Mouse (Mus musculus) liver, postnatal 0 days (tissue): ENCODE data around the gene Hoxb3.

ENCODE experiments used
- CTCF ChIP-seq: sonication (generic); IDR thresholded peaks from 2 replicates; pipeline ENCODE4 v1.5.1; 2016; ENCODE audit warnings: antibody characterized with exemption, low read depth
- EP300 ChIP-seq: IDR thresholded peaks from 2 replicates; pipeline ENCODE4 v1.6.1; 2016; ENCODE audit warnings: antibody characterized with exemption, low read depth, mild to moderate bottlenecking

DNA sequence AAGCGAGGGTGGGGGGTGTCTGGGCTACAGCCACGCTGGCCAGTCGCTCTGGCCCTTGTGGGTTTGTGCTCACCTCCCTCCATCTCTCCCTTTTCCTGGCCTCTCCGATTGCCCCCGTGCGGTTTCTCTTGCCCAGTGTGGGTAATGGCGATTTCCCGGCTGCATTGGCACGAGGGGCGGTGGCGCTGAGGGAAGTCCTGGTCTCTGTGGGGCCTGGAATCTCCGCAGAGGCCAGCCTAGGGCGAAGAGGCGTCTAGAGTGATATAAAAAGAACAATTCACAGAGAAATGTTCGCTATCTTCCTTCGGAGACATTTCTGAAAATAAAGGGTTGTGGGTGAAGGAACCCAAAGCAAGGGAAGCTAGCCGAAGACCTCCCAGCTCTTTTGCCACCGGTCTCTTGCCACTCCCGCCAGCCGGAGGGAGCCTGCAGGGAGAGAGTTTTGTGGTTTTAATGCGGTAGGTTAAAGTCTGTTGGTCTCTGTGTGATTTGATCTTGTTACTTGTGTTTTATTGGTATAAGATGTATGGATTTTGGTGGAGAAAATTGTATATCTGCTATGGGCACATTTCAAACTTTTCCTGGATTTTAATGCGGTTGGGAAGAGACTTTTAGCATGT lies 29.7 kb upstream of the Hoxb3 start:
- TF ChIP-seq CTCF = no peak
- TF ChIP-seq EP300 = no peak
